Comparison of ENCODE assay signal across 12 mouse cellular contexts in the genomic region with DNA sequence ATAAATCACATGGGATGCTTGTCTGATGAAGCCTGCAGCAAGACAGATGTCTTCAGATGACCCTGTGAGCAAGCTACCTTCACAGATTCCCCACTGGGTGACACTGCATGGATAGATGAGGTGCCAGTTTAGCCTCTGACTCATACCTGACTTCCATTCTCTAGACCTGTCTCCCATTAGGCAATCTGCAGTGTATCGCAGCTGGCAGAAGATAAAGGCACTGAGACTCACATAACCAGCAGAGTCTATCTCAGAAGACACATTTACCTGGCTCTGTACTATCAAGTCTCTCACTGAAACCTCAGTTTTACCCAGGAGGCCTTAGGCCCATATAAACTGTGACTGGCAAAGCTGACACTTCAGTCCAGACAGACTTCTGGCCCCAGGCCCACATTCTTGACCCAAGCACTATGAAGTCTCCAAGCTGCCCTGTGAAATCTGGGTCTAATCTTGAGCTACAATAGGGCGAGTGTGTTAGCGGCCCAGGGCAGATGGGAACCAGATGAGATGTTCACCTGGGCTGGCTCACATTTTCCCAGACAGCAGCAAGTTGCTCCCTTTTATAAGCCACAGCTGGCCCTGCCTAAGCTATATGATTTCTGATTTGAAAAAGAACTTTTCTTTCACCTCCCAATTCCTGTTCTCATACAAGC. TPM values are rescaled to one million over a fixed set of nuclear protein-coding genes. Genes with fewer than 3 reads are reported as not detected.
DNase-seq lines count a peak whose midpoint lies in the region; ATAC-seq and TF ChIP-seq lines count a peak whose summit lies in the region.
"Had no signal": no experiment of that assay in that cellular context is flagged by ENCODE, and none has a peak within 500 bp of the region (broad histone marks: within the 10 kb centered on the region; RNA-seq: fewer than 3 reads in every experiment).

No protein-coding gene starts in this region.

- no peak overlapping the region for H3K4me2 ChIP-seq in forebrain, embryonic 16.5 days (ENCODE audit: low read length)
- no peak overlapping the region for H3K4me2 ChIP-seq in lung, embryonic 14.5 days
- H3K4me2 ChIP-seq: liver, embryonic 12.5 days; neural tube, embryonic 13.5 days had no signal

- no peak for TF ChIP-seq CTCF in lung, embryonic 14.5 days (IDR thresholded peaks at IDR 0.05; ENCODE audit: low read depth)

- 65% methylated on average over 3 of the region's 3 CpGs for WGBS in forebrain, embryonic 10.5 days
- WGBS in forebrain, embryonic 16.5 days: 93% methylated on average over 3 of the region's 3 CpGs
- WGBS in lung, embryonic 14.5 days: 59% methylated on average over 3 of the region's 3 CpGs

- no peaks in the 10 kb centered on the region for H3K27me3 ChIP-seq in forebrain, embryonic 10.5 days (ENCODE audit: poor library complexity, severe bottlenecking)
- no peaks in the 10 kb centered on the region for H3K27me3 ChIP-seq in forebrain, embryonic 16.5 days (replicated peaks; ENCODE audit: control insufficient read depth, insufficient read depth, low read length)
- H3K27me3 ChIP-seq in lung, embryonic 14.5 days (ENCODE audit: insufficient read depth, low read length): no peaks in the 10 kb centered on the region
- H3K27me3 ChIP-seq: liver, embryonic 12.5 days; neural tube, embryonic 13.5 days had no signal

- no peaks in the 10 kb centered on the region for H3K4me1 ChIP-seq in forebrain, embryonic 10.5 days
- no peaks in the 10 kb centered on the region for H3K4me1 ChIP-seq in forebrain, embryonic 16.5 days (replicated peaks; ENCODE audit: control insufficient read depth, insufficient read depth, low read length)
- peaks cover 4% of the 10 kb centered on the region; the same call in 1 of the 2 replicates for H3K4me1 ChIP-seq in lung, embryonic 14.5 days (ENCODE audit: insufficient read depth)
- H3K4me1 ChIP-seq: neural tube, embryonic 13.5 days had no signal

- peaks cover 42% of the 10 kb centered on the region for H3K36me3 ChIP-seq in forebrain, embryonic 10.5 days (replicated peaks)
- peaks cover 8% of the 10 kb centered on the region; the same call in 1 of the 2 replicates for H3K36me3 ChIP-seq in forebrain, embryonic 16.5 days (ENCODE audit: control insufficient read depth, insufficient read depth)
- H3K36me3 ChIP-seq in lung, embryonic 14.5 days (ENCODE audit: insufficient read depth): peaks cover 15% of the 10 kb centered on the region

- DNase-seq in forebrain, embryonic 10.5 days (ENCODE audit: extremely low spot score, low spot score): peak; percentile 33
- peak; percentile 51 for DNase-seq in lung, embryonic 14.5 days
- DNase-seq in lung, postnatal 25 days (ENCODE audit: low spot score): no peak
- DNase-seq in fibroblast of lung, adult 2 months (ENCODE audit: low read depth): peak; percentile 30
- peak; percentile 25 to 34 for DNase-seq in natural killer cell, adult 2 months (ENCODE audit: low spot score in 2 of 2)
- no peak for DNase-seq in cerebellum, adult 9-10 months
- DNase-seq in urinary bladder, adult 18-20 months (ENCODE audit: low spot score in 2 of 2): no peak
- DNase-seq: heart, postnatal 36 days; spleen, adult 18-20 months had no signal

- H3K27ac ChIP-seq in forebrain, embryonic 10.5 days: peak overlapping the region; percentile 44; the same call in 1 of the 2 replicates
- no peak overlapping the region for H3K27ac ChIP-seq in forebrain, embryonic 16.5 days (ENCODE audit: low read length)
- no peak overlapping the region for H3K27ac ChIP-seq in lung, embryonic 14.5 days (ENCODE audit: low read depth)
- H3K27ac ChIP-seq: liver, embryonic 12.5 days; neural tube, embryonic 13.5 days had no signal

- no peak for ATAC-seq in forebrain, embryonic 16.5 days
- peak; percentile 70; the same call in 1 of the 2 replicates for ATAC-seq in lung, embryonic 14.5 days (ENCODE audit: insufficient read depth)
- ATAC-seq: liver, embryonic 12.5 days had no signal

- H3K9ac ChIP-seq in forebrain, embryonic 16.5 days (replicated peaks; ENCODE audit: low read depth, low read length): no peak overlapping the region
- no peak overlapping the region for H3K9ac ChIP-seq in lung, embryonic 14.5 days
- H3K9ac ChIP-seq: liver, embryonic 12.5 days; neural tube, embryonic 13.5 days had no signal

- no peaks in the 10 kb centered on the region for H3K9me3 ChIP-seq in forebrain, embryonic 10.5 days
- H3K9me3 ChIP-seq in forebrain, embryonic 16.5 days (ENCODE audit: control insufficient read depth, low read length): no peaks in the 10 kb centered on the region
- no peaks in the 10 kb centered on the region for H3K9me3 ChIP-seq in lung, embryonic 14.5 days (ENCODE audit: low read depth, low read length)
- H3K9me3 ChIP-seq: liver, embryonic 12.5 days; neural tube, embryonic 13.5 days had no signal

- H3K4me3 ChIP-seq in forebrain, embryonic 10.5 days: no peak overlapping the region
- H3K4me3 ChIP-seq in forebrain, embryonic 16.5 days (replicated peaks; ENCODE audit: low read length): no peak overlapping the region
- no peak overlapping the region for H3K4me3 ChIP-seq in lung, embryonic 14.5 days (ENCODE audit: low read depth, low read length)
- H3K4me3 ChIP-seq: liver, embryonic 12.5 days; neural tube, embryonic 13.5 days had no signal

RNA-seq across cellular contexts. Expression of gene Nemp2, which starts 22.2 kb away (rescaled TPM):
- polyA plus RNA-seq in forebrain, embryonic 10.5 days (2016; fragmentation: Nextera tagmentation; extraction: Ambion mirVana): 10.1 and 10.3 TPM in 2 replicates
- polyA plus RNA-seq in forebrain, embryonic 16.5 days (2015; fragmentation: Nextera tagmentation; extraction: Ambion mirVana): 9.3 and 9.5 TPM in 2 replicates
- polyA plus RNA-seq in lung, embryonic 14.5 days (2014; fragmentation: Nextera tagmentation; extraction: Ambion mirVana): 12.2 and 14.3 TPM in 2 replicates

Comparison
In these comparisons a context has a peak if more than half of its experiments do, and no peak if none do; other contexts are left out.
1. DNase-seq: peak in forebrain, embryonic 10.5 days (single experiment), lung, embryonic 14.5 days (single experiment), fibroblast of lung, adult 2 months (single experiment) and natural killer cell, adult 2 months (2 of 2); none in lung, postnatal 25 days (single experiment), cerebellum, adult 9-10 months (single experiment) and urinary bladder, adult 18-20 months (0 of 2).